ENCODE assay signal across 14 mouse cellular contexts in the genomic region with DNA sequence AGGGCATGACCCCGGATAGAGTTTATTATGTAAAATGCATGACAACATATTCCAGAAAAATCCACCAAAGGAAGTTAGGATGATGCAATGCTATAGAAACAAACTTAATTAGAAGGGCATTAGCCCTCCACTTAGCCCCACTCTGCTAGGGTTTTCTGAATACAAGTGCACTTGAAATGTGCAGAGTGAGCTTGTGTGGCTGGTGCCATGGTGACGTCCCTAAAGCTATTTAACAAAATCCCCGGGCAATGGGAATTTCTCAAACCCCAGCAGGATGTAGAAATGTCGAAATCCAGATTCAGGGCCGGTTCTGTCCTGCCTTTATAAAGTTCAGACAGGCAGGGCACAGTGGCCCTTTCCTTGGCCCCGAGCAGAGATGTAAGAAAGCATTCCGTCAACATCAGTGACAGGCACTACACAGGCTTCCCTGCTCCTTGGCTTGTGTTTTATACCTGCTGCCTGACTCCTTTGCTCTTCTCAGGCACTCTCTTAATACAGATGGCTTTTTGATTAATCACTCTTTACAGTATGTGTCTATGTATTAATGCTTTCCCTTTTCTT. TPM values are rescaled to one million over a fixed set of nuclear protein-coding genes. Genes with fewer than 3 reads are reported as not detected.
DNase-seq lines count a peak whose midpoint lies in the region; ATAC-seq and TF ChIP-seq lines count a peak whose summit lies in the region.
"Had no signal": no experiment of that assay in that cellular context is flagged by ENCODE, and none has a peak within 500 bp of the region (broad histone marks: within the 10 kb centered on the region; RNA-seq: fewer than 3 reads in every experiment).

No protein-coding gene starts in this region.

- TF ChIP-seq POLR2A in embryonic fibroblast, embryonic 13.5 days (IDR thresholded peaks at IDR 0.05; ENCODE audit: low read depth, low read length) = no peak

- WGBS in hindbrain, embryonic 16.5 days = 49% methylated on average over 6 of the region's 7 CpGs
- WGBS in hindbrain, embryonic 11.5 days = 72% methylated on average over 7 of the region's 7 CpGs

- no peak overlapping the region for H3K27ac ChIP-seq in hindbrain, embryonic 16.5 days (ENCODE audit: low read depth, low read length)
- H3K27ac ChIP-seq in hindbrain, embryonic 11.5 days (ENCODE audit: low read depth, low read length) = no peak overlapping the region
- H3K27ac ChIP-seq in embryonic fibroblast, embryonic 13.5 days (ENCODE audit: insufficient read depth, low read length) = peak overlapping the region; percentile 38; the same call in 1 of the 2 replicates
- H3K27ac ChIP-seq: embryonic facial prominence, embryonic 12.5 days; heart, embryonic 15.5 days; kidney, postnatal 0 days; limb, embryonic 13.5 days; neural tube, embryonic 15.5 days had no signal

- H3K9ac ChIP-seq in hindbrain, embryonic 16.5 days (ENCODE audit: low read depth, low read length) = no peak overlapping the region
- H3K9ac ChIP-seq in hindbrain, embryonic 11.5 days (ENCODE audit: low read depth, low read length) = no peak overlapping the region
- H3K9ac ChIP-seq: embryonic facial prominence, embryonic 12.5 days; heart, embryonic 15.5 days; limb, embryonic 13.5 days; neural tube, embryonic 15.5 days had no signal

- no peaks in the 10 kb centered on the region for H3K9me3 ChIP-seq in hindbrain, embryonic 16.5 days (ENCODE audit: control insufficient read depth, low read length)
- H3K9me3 ChIP-seq in hindbrain, embryonic 11.5 days (ENCODE audit: control insufficient read depth, low read length) = no peaks in the 10 kb centered on the region
- H3K9me3 ChIP-seq: embryonic facial prominence, embryonic 12.5 days; heart, embryonic 15.5 days; limb, embryonic 13.5 days; neural tube, embryonic 15.5 days had no signal

- H3K4me3 ChIP-seq in hindbrain, embryonic 16.5 days (ENCODE audit: low read length) = no peak overlapping the region
- no peak overlapping the region for H3K4me3 ChIP-seq in hindbrain, embryonic 11.5 days (ENCODE audit: low read depth, low read length)
- no peak overlapping the region for H3K4me3 ChIP-seq in embryonic fibroblast, embryonic 13.5 days (ENCODE audit: insufficient read depth, low read length)
- H3K4me3 ChIP-seq: embryonic facial prominence, embryonic 12.5 days; heart, embryonic 15.5 days; limb, embryonic 13.5 days; neural tube, embryonic 15.5 days had no signal

- H3K36me3 ChIP-seq in hindbrain, embryonic 16.5 days (ENCODE audit: control insufficient read depth, insufficient read depth, low read length) = no peaks in the 10 kb centered on the region
- no peaks in the 10 kb centered on the region for H3K36me3 ChIP-seq in hindbrain, embryonic 11.5 days (ENCODE audit: control insufficient read depth, insufficient read depth, low read length)
- H3K36me3 ChIP-seq: embryonic facial prominence, embryonic 12.5 days; heart, embryonic 15.5 days; limb, embryonic 13.5 days; neural tube, embryonic 15.5 days had no signal

- H3K27me3 ChIP-seq in hindbrain, embryonic 16.5 days (replicated peaks; ENCODE audit: control insufficient read depth, insufficient read depth, low read length) = no peaks in the 10 kb centered on the region
- H3K27me3 ChIP-seq in hindbrain, embryonic 11.5 days (ENCODE audit: control insufficient read depth, insufficient read depth, low read length) = no peaks in the 10 kb centered on the region
- H3K27me3 ChIP-seq: embryonic facial prominence, embryonic 12.5 days; heart, embryonic 15.5 days; limb, embryonic 13.5 days; neural tube, embryonic 15.5 days had no signal

- H3K4me1 ChIP-seq in hindbrain, embryonic 16.5 days (ENCODE audit: control insufficient read depth, insufficient read depth, low read depth, low read length) = peaks cover 3% of the 10 kb centered on the region
- H3K4me1 ChIP-seq in hindbrain, embryonic 11.5 days (replicated peaks; ENCODE audit: control insufficient read depth, insufficient read depth, low read length) = no peaks in the 10 kb centered on the region
- H3K4me1 ChIP-seq in embryonic fibroblast, embryonic 13.5 days (ENCODE audit: control insufficient read depth, insufficient read depth, low read length) = peaks cover 5% of the 10 kb centered on the region
- H3K4me1 ChIP-seq: embryonic facial prominence, embryonic 12.5 days had no signal

- TF ChIP-seq CTCF in embryonic fibroblast, embryonic 13.5 days (IDR thresholded peaks at IDR 0.05; ENCODE audit: borderline replicate concordance, insufficient read depth, low read length) = no peak

- ATAC-seq in hindbrain, embryonic 16.5 days = peak; percentile 44; the same call in 1 of the 2 replicates
- no peak for ATAC-seq in hindbrain, embryonic 11.5 days (ENCODE audit: low FRiP score)
- ATAC-seq in granulocyte monocyte progenitor cell, adult 5-6 weeks (replicated peaks; ENCODE audit: poor library complexity, severe bottlenecking) = peak; percentile 52

- H3K4me2 ChIP-seq in hindbrain, embryonic 16.5 days (ENCODE audit: low read length) = no peak overlapping the region
- no peak overlapping the region for H3K4me2 ChIP-seq in hindbrain, embryonic 11.5 days (replicated peaks; ENCODE audit: low read depth, low read length)
- H3K4me2 ChIP-seq: embryonic facial prominence, embryonic 12.5 days; heart, embryonic 15.5 days; limb, embryonic 13.5 days; neural tube, embryonic 15.5 days had no signal

- DNase-seq in hindbrain, embryonic 11.5 days (ENCODE audit: low spot score) = no peak
- peak; percentile 73 for DNase-seq in lung, postnatal 25 days (ENCODE audit: low spot score)
- DNase-seq in right cerebral cortex, postnatal 10 days (ENCODE audit: low spot score in 2 of 2) = no peak
- no peak for DNase-seq in frontal cortex, adult 2 months (ENCODE audit: extremely low spot score in 1 of 2, low spot score in 1 of 2)
- DNase-seq: cerebellum, adult 8-10 months; thymus, adult 18-20 months had no signal

RNA-seq across cellular contexts. Expression of a gene that starts 47.7 kb away (rescaled TPM):
- 14.1 and 15.1 TPM in 2 replicates for polyA plus RNA-seq in hindbrain, embryonic 16.5 days (2015; fragmentation: Nextera tagmentation; extraction: Ambion mirVana)
- 13.5 and 15.7 TPM in 2 replicates for polyA plus RNA-seq in hindbrain, embryonic 11.5 days (2014; fragmentation: Nextera tagmentation; extraction: Ambion mirVana)
- 47.1 and 66.1 TPM in 2 replicates for polyA plus RNA-seq in embryonic fibroblast, embryonic 13.5 days (2011; ENCODE audit: insufficient read length, low read depth, missing spikeins)
- 23.7 and 38.7 TPM in 2 replicates for total RNA-seq in granulocyte monocyte progenitor cell, adult 5-6 weeks (2014; fragmentation: Nextera tagmentation)
- total RNA-seq in granulocyte monocyte progenitor cell, adult 5-6 weeks (2017) = 4.4 and 7.5 TPM in 2 replicates
- 8.5 and 9.2 TPM in 2 replicates for polyA plus RNA-seq in frontal cortex, adult 2 months (2012; rRNA removed)
